Mouse (Mus musculus): ENCODE measurements around the gene Pde10a. TPM values are rescaled to one million over a fixed set of nuclear protein-coding genes. Genes with fewer than 3 reads are reported as not detected.

Pde10a gene
- total RNA-seq, 2 experiments from 2014 or later: 20.2 to 21.3 TPM

DNA sequence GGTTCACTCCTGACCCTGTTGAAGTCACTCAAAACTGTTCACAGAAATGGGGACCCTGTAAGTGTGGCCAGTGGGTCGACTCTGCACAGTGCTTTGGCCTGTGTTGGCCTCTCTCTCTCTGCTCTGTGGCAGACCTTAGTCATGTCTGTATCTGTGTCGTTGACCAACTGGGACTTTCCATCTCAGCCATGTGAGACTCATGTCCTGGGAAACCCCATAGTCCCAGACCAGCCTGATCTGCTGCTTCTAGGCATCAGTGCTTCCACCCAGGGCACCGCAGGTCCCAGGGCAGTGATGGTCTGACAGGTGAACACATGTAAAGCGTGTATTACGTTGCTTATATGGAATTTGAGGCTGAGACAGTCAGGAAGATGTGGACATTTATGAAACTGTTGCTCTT lies 311.1 kb downstream of the Pde10a start:
- DNase-seq (ENCODE audit: low spot score in 2 of 2): no peak

DNA sequence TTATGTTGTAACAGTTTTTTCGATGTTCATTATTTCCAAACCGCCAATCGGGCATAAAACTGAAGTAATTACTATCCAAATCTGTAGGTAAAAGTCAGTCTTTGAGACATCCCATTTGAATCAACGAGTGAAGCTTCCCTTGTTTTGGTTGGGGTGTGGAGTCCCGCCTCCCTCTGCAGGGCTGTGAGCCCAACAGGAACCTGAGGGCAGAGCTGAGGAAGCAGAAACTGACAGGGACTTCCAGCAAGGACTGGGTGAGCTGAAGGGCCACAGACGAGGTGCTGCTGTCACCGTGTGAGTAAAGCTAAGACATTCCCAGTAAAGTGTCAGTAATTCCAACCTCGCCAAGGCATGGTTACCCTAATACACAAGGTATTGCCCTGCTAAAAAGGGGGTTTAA lies 313.1 kb downstream of the Pde10a start:
- DNase-seq (ENCODE audit: low spot score in 2 of 2): no peak

DNA sequence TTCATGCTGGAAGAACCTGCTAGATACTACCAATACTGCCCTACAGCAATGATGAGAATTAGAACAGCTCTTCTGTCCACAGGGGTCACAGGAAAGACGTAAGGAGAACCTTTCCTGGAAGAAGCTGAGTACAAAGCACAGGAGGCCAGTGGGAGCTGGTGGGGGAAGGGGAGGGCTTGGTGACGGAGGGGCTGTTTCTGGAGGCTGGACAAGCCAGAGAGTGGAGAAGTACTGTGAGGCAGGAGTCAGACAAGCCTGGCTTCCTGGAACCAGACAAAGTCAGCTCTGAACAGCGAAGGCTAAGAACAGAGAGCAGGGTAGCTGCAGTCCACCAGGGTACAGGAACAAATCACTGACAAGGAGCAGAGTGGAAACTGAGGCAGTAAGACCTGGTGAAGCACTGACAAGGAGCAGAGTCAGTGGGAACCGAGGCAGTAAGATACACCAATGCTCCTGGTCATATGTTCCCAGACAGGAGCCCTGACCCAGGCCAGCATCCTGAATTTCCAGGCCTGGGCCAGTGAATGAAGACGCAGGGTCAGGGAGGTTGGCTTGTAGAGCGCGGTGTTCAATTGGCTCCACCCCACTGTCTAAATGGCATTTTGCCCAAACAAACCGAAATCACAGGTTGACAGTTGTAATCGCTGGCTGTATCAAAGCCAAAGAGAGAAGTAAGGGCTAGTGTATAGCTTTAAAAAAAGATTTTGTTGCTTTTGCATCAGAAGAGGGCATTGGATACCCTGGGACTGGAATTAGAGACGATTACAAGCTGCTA lies 314.3 kb downstream of the Pde10a start:
- no peak for DNase-seq (ENCODE audit: low spot score in 2 of 2)

DNA sequence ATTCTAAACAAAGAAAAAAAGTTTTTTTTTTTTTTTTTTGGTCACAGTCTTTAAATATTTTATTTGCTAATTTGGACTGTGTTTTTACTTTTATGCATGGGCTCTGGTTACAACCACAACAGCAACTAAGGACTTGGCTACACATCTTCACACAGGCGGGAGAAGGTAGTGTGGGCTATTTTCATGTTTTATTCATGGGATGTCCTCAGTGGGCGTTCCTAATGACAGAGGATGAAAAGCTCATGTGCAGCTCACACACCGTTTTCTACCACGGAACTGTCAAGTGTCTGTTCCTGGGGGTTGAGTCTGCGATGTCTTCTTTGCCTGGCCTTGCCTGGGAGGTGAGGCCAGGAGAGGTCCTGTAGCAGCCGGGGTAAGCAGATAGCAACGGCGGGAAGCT lies 315.9 kb downstream of the Pde10a start:
- DNase-seq (ENCODE audit: low spot score in 2 of 2): no peak

DNA sequence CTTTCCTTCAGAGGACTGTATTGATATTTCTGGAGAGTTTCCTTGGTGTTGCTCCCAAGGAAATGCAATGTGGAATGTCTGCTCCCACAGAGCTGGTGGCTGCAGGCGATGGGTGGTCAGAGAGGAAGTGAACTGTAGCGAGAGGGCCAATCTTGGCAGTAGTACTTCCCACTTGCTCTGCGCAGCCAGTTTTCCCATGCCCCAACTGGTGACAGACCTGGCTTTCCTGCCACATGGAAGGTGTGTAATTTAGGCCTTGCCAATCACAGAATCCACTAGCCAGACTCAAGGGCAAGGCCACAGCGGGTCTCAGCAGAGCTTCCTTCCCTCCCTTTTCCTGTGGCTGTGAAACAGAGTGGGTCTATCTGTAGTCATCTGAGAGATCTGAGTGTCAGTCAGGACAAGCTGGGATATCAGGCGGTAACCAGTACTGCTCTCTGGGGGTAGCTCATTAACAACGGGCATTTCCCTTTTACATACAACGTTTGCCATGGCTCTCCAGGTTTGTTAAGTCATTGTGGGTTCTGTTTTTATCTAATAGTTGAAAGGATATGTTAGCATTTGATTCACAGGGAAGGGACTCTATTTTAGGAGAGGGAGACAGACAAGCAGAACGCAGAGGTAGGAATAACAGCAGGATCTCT lies 316.8 kb downstream of the Pde10a start:
- no peak for DNase-seq (ENCODE audit: low spot score in 2 of 2)

DNA sequence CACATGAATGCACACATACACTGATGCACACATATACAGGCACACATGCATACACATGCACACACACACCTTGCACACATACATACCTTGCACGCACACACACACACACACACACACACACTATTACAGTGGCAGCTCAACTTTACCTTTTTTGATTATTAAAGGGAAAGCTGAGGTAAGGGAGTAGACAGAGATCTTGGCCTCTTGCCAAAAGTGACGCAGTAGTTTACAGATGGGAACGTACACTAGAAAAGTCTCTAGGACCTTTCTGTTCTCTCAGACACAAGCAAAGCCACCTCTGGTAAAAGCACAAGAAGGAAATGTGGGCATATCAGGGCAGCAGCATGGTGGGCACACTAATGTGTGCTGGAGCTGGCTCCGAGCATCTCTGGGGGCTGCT lies 317.5 kb downstream of the Pde10a start:
- DNase-seq (ENCODE audit: low spot score in 2 of 2): no peak

DNA sequence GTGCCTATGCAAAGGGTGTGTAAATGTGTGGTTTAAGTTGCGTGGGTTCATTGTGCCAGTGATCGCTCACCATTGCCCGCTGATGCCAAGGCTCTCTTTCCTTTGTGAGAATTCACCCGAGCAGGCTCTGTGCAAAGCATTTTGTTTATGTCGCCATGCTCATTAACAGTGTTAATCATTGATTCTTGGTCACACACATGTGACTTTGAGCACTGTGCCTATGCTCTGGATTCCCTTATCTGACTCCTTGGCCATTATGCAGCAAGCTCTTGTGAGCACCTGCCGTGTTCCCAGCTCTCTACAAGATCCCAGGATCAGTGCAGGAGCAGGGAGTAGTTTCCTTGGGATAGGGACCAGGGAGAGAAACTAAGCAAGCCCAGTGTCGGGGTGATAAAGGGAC lies 318.8 kb downstream of the Pde10a start:
- DNase-seq (ENCODE audit: low spot score in 2 of 2): no peak

DNA sequence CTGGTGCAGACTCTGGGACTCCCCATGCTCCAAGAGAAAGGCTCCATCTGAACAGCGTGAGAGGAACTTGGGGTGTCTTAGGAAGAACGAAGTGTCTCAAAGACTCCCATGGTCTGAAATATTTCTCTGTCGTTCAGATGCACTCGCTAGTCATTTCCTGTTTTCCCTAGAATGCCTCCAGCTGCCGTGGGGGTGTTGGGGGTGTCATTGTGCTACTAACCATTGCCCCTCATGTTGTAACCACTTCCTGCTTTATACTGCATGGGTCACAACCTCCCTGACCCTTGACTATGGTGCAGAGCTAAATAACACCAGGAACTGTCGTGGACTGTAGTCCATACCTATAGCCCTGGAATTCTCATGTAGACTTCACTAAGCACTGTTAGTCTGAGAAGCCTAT lies 321.3 kb downstream of the Pde10a start:
- no peak for DNase-seq (ENCODE audit: low spot score in 2 of 2)

DNA sequence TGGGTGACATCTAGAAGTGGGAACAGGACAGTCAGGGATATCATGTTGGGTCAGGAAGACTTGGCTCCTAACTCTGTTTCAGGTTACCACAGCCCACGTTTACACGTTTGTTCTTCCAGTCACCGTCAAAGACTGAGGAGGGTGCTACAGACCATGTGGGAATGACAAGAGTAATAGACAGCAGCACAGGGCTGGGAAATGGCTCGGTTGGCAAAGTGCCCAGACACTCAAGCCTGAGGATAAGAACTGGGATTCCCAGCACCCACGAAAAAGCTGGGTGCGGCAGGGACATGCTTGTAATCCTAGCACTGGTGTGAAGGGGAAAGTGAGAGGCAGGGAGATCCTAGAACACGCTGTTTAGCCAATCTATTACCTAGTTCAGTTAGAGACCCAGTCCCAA lies 322.4 kb downstream of the Pde10a start:
- DNase-seq (ENCODE audit: low spot score in 2 of 2): no peak

DNA sequence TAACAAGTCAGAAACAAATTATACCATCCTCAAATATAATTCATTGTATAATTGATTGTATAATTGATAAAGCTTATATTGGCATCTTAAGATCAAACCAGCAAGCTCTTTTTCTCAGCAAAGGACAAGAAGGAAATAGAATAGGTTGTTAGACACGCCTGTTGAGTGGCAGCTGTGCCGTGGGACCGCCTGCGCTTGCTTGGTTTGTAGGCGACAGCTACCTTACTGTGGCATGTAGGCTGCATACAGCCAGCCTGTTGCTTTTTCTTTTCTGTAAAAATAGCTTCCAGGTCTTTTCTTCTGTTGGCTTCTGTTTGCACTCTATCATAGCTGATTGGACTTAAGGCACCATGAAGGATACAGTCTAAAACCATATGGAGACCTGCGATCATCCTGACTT lies 326.7 kb downstream of the Pde10a start:
- DNase-seq (ENCODE audit: low spot score in 2 of 2): no peak

DNA sequence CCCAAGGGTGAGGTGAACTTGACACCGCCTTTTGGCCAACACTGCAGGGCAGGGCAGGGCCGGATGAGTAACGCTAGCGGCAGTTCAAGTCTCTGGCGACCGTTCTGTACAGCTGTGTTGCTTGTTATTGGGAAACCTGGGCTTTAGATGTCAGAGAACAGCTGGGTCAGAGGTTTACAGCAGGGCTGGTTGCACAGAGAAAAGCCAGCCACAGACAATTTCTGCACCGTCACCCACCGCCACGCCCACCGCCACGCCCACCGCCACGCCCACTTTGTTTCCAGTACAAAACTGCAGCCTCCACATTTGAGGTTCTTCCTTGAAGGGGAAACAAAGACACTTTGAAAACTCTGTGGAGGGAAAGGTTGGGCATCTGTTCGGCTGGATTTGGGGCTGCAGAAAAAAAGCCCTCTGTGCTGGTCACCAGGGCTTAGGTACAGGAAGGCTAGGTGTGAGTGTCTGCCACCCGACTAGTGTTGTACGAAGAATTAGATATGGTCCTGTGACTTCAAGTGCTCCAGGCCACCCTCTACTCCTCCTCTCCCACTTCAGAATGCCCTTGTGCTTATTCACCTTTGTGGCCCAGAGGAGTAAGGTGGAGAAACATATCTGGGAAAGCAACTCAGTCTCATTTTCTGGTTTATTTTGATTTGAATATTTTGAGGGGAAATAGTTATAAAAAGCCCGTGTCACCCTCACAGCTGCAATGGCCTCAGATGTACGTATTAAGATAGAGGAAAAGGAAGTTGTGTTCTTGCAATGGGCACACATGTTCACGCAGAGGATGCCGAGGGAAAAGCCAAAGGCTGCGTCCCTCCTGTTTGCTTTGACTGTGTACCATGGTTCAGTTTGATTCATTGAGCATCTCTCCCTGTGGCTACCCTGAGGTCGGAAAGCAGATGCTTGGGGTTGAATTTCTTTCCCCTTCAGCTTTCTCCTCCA lies 331.5 kb downstream of the Pde10a start:
- peak; percentile 30 to 31 for DNase-seq (ENCODE audit: low spot score in 2 of 2)

DNA sequence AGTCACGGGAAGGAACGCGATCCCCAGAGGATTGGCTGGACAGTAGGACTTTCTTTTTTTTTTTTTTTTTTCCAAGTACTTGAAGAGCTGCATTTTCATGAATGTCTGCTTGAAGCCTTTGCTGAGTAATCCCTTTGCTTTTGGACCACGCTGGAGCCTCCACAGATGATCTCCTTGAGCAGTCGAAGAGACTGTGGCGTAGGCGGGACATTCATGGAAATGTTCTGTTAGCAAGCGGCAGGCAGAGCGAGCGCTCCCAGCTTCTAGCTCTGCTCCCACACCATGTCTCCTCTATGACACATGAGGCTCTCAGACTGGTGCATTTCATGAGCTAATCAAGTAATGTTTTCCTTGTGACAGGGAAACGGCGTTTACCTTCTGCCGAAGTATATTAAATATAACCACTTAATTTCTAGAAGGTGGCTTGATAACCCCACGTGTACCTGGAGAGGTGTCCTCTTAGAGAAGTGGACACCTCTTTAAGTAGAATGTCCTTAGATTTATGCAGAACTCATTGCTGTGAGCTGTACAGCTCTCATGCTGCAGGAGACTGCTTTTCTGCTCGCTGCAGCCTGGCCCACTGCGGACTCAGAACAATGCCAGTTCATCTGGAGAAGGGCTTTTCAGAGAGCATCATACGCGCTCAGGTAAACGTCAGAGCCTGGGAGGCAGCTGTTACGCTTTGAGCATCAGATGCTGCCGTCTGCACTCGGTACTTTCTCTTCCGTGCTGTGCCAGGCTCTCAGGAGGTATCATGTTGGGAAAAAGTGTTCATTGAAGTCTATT lies 333.7 kb downstream of the Pde10a start:
- no peak for DNase-seq (ENCODE audit: low spot score in 2 of 2)

DNA sequence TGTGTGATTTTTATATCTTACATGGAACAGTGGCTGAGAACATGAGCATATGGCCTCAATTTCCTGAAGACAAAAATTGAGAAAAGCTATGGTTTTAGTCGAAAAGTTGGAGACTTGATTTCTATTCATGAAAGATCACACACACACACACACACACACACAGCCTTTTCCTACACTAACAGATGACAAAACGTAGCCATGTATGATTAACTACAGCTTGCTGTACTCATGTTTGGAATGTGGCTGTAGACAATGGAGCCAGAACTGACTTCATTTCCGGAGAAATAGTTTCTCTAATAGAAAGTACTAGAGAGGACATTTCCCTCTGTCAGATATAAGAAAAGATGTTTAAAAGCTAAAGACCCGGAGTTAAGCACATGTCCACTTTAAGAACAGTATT lies 334.3 kb downstream of the Pde10a start:
- DNase-seq (ENCODE audit: low spot score in 2 of 2): no peak

DNA sequence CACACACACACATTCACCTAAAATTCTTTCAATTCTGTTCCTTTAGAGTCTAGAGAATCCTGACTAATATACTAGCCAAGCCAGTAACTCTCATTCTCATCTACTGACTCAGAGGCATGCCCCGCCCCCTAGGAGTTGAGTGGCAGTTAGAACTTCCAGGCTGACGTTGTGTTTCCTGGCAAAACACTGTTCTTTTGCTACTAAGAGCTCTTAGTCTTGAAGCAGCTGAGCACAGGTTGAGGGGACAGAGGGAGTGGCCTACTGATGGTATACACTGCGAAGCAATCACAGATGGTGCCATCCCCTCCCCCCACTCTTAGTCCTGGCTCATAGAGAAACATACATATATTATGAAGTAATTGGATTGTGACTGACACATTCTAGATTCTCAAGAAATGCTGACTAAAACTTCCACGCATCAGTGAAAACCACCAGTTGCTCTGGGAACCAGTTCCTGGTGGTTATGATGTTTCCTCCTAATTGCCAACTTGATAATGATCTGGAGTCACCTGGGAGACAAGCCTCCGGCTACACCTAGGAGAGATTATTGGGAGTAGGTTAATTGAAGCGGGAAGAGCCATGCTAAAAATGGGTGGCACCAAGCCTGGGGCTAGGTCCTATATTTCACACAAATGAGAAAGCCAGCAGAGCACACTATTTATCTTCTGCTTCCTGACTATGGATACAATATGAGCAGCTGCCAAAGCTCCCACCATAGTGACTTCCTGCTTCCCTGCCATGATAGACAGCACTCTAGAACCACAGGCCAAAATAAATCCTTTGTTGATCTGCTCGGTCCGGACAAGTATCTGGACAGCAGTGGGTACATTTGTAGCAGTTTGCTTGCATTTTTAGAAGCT lies 339.7 kb downstream of the Pde10a start:
- no peak for DNase-seq (ENCODE audit: low spot score in 2 of 2)

DNA sequence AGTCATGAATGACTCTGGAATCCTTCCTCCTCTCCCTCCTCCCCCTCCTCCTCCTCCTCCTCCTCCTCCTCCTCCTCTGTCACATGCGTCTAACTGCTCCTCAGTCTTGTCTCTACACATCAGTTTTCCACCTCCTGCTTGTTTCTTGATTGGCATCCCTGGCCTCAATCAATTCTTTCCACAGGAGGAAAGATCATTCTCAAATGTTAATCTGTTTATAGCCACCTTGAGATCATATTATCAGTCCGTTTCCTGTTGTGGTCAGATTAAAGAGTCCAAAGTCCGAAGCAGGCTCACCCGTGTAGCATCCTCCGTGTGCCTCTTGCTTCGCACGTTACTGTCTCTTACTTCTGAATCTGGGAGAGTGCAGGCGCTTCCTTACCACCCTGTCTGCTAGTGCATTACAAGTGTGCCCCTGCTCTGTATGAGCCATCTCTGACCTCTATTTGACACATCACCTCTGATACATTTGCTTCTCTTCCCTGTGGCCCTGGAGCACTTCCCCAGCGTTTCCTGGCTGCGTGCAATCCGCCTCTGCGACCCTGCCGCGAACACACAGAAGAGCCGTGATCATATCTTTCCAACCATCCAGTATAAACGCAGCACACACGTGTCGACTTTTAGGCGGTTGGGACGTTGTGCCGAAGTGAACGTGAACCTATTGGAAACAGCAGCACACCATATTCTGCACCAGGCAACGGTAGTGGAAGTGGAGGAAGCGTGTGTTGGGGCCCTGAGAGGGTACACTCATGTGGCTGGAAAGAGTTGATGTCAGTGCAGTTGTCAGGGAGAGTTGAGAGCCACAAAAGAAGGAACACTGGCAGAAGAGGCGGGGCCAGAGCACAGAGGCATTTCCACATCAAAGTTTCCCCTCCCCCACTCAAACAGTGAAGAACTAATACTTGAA lies 342.4 kb downstream of the Pde10a start:
- no peak for DNase-seq (ENCODE audit: low spot score in 2 of 2)

DNA sequence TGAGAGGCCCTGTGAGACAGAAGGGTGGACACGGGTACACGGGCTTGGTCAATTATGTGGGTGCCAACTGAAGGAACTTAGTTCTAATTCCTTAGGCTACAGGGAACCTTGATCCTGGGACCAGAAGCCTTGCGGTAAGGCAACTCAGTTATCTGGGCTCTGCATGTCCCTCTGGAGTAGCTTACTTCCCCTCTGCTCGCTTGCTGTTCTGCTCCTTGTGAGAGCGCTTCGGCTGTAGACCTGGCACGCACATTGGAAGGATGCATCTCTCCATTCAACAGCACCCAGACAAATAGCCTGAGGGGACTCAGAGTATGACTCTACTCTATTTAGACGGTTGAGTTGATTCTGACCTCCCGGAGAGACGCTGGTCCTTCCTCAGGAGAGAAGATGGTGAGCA lies 344.1 kb downstream of the Pde10a start:
- no peak for DNase-seq (ENCODE audit: low spot score in 2 of 2)

DNA sequence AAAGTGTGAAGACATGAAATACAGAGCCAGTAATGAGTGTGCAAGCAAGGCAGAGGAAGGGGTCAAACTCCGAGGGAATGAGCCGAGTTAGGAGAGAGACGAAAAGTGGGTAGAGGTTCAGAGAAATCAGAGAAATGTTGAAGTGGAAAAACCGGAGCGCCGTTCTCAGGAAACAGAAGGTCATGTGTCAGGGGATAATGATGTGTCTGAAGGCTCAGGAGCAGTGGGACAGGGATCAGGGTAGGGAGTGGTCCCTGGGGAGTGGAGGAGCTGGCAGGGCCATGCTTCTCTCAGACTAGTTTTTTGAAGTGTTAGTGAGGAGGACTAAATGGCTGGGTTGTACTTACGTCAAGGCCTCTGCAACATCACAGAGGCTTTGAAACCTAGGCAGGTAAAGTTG lies 345.7 kb downstream of the Pde10a start:
- DNase-seq (ENCODE audit: low spot score in 2 of 2): no peak

DNA sequence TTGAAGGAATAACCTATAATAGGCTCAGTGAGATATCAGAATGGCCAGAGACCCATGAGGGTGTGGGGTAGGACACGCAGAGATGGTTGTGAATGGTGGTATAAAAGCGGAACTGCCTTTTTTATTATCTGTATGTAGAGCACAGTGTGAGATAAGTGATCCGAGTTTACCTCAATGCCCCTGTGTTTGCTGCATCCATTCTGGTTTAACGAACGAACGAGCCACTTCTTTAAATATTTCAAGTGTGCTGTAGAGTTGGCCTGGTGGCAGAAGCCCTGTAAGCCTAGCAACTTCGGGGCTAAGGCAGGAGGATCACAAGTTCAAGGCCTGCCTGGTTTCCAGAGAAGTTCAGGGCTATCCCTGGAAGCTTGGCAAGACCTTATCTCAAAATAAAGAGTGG lies 346.2 kb downstream of the Pde10a start:
- no peak for DNase-seq (ENCODE audit: low spot score in 2 of 2)

DNA sequence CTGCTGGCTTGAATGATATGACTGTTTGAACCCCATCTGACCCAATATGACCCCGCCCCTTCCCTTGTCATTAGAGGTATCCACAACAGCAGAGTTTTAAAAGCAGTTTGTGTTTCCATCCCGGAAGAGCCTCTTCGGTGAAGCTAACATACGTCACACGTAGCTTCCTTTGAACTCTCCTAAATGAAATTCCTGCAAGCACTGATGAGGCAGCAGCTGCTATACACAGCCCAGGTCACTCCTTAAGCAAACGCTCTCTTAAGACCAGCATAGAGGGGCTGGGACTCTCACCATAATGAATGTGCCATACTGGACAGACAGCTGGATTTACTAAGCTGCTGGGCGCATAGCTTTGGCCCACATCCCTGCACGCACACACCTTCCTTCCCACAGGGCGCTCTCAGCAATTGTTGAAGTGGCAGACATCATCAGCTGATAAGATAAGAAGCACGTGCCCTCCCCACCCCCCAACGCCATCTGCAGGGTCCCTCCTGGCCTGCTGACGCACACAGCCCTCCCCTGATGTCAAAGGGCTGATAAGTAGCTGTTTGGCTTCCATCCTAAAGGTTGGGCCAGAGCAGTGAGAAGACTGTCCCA lies 346.9 kb downstream of the Pde10a start:
- no peak for DNase-seq (ENCODE audit: low spot score in 2 of 2)
